Mouse (Mus musculus) left cerebral cortex, adult 8-10 months (tissue): Measurements from ENCODE around the gene Ppp6r1. TPM values are rescaled to one million over a fixed set of nuclear protein-coding genes. Genes with fewer than 3 reads are reported as not detected.

Source experiments
- DNase-seq, 2 experiments: peaks; one replicate each; pipeline ENCODE4 v3.0.0; 2022; ENCODE audit warnings: low spot score in 2 of 2
- total RNA-seq, 4 experiments: library from RNA; stranded (reverse); gene quantifications; 2 replicates each; pipeline ENCODE4 v1.2.4; 2022

Gene Ppp6r1
- 100 to 1,000 TPM; 118 to 128 (median 127) TPM for total RNA-seq

GRCm38 (mm10) chr7:4658912-4659551, at the start of gene Ppp6r1:
Gene Ppp6r1, minus strand, starts transcription at chr7:4659019.
- peak; percentile 91 to 97 for DNase-seq

- DNase-seq, result no peak
Observed at GRCm38 (mm10) chr7:4705098-4705497, 46.3 kb upstream of the Ppp6r1 start.

GRCm38 (mm10) chr7:4703195-4703594, 44.4 kb upstream of the Ppp6r1 start:
- DNase-seq, result no peak

- DNase-seq, result no peak
Observed at GRCm38 (mm10) chr7:4702334-4702733, 43.5 kb upstream of the Ppp6r1 start.

GRCm38 (mm10) chr7:4693004-4693403, 34.2 kb upstream of the Ppp6r1 start:
- no peak for DNase-seq

- DNase-seq, result peak in 1 of 2 experiments; percentile 30
Observed at GRCm38 (mm10) chr7:4690951-4691653, 32.3 kb upstream of the Ppp6r1 start.

GRCm38 (mm10) chr7:4690387-4690786, 31.6 kb upstream of the Ppp6r1 start, which contains the start of gene Brsk1:
Gene Brsk1, plus strand, starts transcription at chr7:4690604.
- DNase-seq, result peak; percentile 60 to 82

GRCm38 (mm10) chr7:4684632-4685417, 26.0 kb upstream of the Ppp6r1 start, which contains the start of gene Hspbp1:
Gene Hspbp1, minus strand, starts transcription at chr7:4685068.
- peak; percentile 84 to 94 for DNase-seq

GRCm38 (mm10) chr7:4684203-4684602, 25.4 kb upstream of the Ppp6r1 start:
- DNase-seq, result no peak

GRCm38 (mm10) chr7:4683307-4683706, 24.5 kb upstream of the Ppp6r1 start:
- no peak for DNase-seq

- no peak for DNase-seq
Observed at GRCm38 (mm10) chr7:4675200-4675599, 16.4 kb upstream of the Ppp6r1 start.

GRCm38 (mm10) chr7:4674114-4674731, 15.4 kb upstream of the Ppp6r1 start:
- no peak for DNase-seq

- DNase-seq, result no peak
Observed at GRCm38 (mm10) chr7:4671956-4672355, 13.1 kb upstream of the Ppp6r1 start.

- DNase-seq, result no peak
Observed at GRCm38 (mm10) chr7:4670655-4671255, 11.9 kb upstream of the Ppp6r1 start.

GRCm38 (mm10) chr7:4669156-4669555, 10.3 kb upstream of the Ppp6r1 start:
- no peak for DNase-seq

- DNase-seq, result no peak
Observed at GRCm38 (mm10) chr7:4668506-4668905, 9.7 kb upstream of the Ppp6r1 start.

- no peak for DNase-seq
Observed at GRCm38 (mm10) chr7:4666871-4667270, 8.1 kb upstream of the Ppp6r1 start.

GRCm38 (mm10) chr7:4663742-4664141, 4.9 kb upstream of the Ppp6r1 start:
- no peak for DNase-seq

- no peak for DNase-seq
Observed at GRCm38 (mm10) chr7:4663179-4663578, 4.4 kb upstream of the Ppp6r1 start.

GRCm38 (mm10) chr7:4659911-4660443, 1.2 kb upstream of the Ppp6r1 start:
- no peak for DNase-seq
